Mouse (Mus musculus): Measurements from ENCODE around the gene Enkur.
"Not testable (repeated sequence)": the region's sequence is repeated elsewhere in the genome, so short reads cannot be mapped to it uniquely, and the experiment has no call there.

Gene Enkur

GRCm38 (mm10) chr2:21204912-21205830, at the start of gene Enkur, which contains the start of gene Thnsl1:
Gene Enkur, minus strand, starts transcription at chr2:21205365.
Gene Thnsl1, plus strand, starts transcription at chr2:21205724.
- peak; percentile 97 to 99 for DNase-seq (ENCODE audit: low spot score in 2 of 2)

DNA sequence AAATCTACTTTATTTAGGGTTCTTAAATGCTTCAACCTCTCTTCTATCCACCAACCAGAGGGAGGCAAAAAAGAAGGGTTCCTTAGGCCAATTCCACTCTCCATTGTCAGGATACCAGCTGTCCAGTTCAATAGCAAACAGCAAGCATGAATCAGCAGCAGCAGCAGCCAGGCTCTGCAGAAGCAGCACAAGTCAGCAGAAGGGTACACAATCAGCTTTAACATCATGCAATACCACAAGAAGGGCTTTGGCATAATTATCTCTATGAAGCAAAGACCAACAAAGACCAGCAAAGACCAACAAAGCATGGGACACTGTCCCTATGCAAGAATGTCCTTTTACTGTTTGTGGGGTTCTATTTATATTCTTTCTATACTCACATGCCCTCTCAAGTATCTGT, 49.1 kb upstream of the Enkur start:
- DNase-seq (ENCODE audit: low spot score in 2 of 2): no peak

DNA sequence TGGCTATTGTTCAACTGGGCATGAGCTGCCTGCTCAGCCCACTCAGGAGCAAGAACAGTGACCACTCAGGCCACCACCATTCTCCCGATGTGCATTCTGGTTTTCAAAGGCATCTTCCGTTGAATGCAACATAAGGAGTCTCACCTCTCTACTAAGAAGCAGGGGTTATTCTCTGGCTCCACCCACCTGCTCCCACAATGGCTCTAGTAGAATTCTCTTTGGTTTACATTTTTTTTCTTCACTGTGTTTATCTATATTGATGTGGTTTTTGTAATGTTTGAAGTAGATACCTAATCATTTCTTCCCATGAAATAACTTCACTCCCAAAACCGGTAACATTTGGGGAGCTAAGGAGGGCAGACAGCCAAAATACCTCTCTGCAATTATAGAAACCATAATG, 48.5 kb upstream of the Enkur start:
- DNase-seq (ENCODE audit: low spot score in 2 of 2): no peak

- DNase-seq (ENCODE audit: low spot score in 2 of 2): no peak
These were observed 40.4 kb upstream of the Enkur start for GRCm38 (mm10) chr2:21245477-21246102.

DNA sequence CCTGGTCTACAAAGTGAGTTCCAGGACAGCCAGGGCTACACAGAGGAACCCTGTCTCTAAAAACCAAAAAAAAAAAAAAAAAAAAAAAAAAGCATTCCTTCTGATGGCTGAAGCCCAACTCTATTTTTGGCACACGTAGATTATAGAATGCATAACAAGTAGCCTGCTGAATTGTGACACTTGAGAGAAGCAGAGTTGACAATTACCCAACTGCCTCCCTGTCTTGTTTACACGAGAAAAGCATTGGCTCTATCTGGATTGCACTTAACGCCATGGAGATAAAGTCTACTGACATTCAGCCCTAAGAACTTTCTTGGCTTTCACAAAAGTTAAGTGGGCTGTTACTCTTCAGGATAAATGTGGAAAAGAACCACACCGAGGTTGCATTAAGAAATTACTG, 39.8 kb upstream of the Enkur start:
- DNase-seq (ENCODE audit: low spot score in 2 of 2): no peak

GRCm38 (mm10) chr2:21244104-21244503, 38.9 kb upstream of the Enkur start:
- not testable (repeated sequence) for DNase-seq (ENCODE audit: low spot score in 2 of 2)

- no peak for DNase-seq (ENCODE audit: low spot score in 2 of 2)
These were observed 31.7 kb upstream of the Enkur start for GRCm38 (mm10) chr2:21236846-21237245.

GRCm38 (mm10) chr2:21235844-21236386, 30.8 kb upstream of the Enkur start:
- no peak for DNase-seq (ENCODE audit: low spot score in 2 of 2)

- DNase-seq (ENCODE audit: low spot score in 2 of 2): peak in 1 of 2 experiments; percentile 21
These were observed 29.9 kb upstream of the Enkur start for GRCm38 (mm10) chr2:21234871-21235648.

- DNase-seq (ENCODE audit: low spot score in 2 of 2): no peak
These were observed 26.0 kb upstream of the Enkur start for GRCm38 (mm10) chr2:21231147-21231546.

DNA sequence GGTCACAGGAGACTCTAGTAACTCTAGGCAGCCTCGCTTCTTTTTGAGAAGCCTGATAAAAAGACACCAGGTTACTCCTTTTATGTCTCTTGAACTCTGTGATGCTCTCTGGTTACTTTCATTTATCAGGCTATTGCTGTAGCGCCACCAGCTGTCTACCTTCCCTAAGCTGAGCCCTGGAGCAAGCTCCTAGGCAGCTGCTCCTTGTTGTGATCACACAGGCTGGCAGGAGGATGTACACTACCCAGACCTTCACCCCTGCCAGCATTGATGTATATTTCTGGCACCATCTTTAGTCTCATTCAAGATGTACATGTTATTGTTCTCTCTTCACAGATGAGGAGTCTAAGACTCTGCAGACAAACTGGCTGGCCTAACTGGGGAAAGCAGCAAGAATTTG, 25.1 kb upstream of the Enkur start:
- no peak for DNase-seq (ENCODE audit: low spot score in 2 of 2)

DNA sequence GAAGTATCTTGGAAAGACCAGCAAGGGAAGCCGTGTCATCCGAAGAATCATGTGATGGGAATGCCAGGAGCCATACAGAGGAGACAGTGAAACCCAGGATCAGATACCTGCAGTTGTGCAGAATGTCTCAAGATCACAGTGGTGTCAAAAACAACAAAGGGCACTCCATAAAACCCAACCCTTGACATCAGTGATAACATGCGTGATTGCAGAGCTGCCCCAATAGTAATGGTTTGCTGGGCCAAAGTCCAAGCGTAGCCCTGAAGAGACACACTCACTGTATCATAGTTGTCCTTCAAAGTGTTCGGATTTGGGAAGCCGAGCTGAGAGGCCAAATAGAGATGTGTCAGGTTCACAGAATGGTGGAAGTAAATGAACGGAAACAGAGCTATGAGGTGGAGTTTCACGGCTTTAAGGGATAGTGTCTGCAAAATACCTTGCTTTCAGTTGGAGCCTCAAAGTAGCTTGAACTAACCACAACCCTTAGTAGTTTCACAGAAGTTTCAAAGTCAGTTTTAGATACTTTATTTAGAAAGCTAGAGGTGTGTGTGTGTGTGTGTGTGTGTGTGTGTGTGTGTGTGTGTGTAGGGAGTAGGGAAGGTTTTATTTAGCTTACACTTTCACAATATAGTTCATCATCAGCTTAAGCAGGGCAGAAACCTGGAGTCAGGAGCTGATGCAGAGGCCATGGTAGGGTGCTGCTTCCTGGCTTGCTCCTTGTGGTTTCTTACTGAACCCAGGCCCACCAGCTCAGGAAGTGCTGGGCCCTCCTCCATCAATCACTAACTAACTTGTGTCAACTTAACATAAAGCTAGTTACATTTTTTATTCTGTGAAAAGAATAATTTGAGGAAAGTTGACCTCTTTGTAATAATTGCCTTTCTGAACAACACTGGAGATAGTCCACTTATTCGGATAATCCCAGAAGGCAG, 17.6 kb upstream of the Enkur start:
- DNase-seq (ENCODE audit: low spot score in 2 of 2): no peak

DNA sequence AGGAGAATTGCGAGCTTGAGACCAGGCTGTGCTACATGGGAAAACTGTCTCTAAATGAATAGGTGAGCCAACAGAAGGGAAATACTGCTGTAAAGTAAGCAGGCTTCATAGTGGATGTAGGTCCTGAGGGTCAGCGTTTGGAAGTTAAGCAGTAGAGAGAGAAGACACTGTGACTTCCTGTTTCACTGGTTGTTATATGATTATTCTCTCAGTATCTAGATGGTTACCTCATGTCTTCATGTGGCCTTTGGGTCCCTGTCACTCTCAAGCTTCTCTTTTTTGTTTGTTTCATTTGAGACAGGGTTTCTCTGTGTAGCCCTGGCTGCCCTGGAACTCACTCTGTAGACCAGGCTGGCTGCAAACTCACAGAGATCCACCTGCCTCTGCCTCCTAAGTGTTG, 10.1 kb upstream of the Enkur start:
- no peak for DNase-seq (ENCODE audit: low spot score in 2 of 2)

DNA sequence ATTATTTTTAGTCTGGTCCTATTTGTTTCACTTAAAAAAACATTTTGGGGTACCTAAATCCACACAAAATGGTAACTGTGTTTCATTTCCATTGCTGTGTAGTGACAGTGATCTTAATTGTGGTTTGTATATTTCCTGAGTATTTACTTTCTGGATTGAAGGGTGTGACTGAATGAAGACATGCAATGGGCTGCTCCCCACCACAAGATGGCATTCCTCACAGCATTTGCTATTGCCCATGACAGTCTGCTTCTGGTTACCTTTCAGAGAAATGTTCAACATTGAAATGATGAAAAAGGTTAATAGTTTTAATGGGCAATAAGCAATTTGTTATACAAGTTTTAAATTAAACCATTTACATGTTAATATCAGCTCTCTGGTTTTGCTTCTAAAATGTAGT, 9.2 kb upstream of the Enkur start:
- DNase-seq (ENCODE audit: low spot score in 2 of 2): no peak

DNA sequence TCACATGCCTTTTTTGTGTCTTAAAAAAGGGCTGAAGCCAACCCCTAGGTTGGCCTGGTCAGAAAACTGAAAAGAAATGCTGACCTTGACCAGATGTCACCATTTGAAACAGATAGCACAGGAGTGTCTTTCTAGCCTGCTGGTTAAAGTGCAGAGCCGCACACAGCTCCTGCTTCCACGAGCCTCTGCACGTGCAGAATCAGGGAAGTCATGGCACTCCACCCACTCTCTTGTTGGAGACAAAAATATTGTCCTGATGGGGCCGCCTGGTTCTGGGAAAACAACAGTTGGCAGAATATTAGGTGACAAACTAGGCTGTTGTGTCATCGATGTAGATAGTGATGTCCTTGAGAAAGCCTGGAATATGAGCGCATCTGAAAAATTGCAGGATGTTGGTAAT, 6.2 kb upstream of the Enkur start:
- no peak for DNase-seq (ENCODE audit: low spot score in 2 of 2)

DNA sequence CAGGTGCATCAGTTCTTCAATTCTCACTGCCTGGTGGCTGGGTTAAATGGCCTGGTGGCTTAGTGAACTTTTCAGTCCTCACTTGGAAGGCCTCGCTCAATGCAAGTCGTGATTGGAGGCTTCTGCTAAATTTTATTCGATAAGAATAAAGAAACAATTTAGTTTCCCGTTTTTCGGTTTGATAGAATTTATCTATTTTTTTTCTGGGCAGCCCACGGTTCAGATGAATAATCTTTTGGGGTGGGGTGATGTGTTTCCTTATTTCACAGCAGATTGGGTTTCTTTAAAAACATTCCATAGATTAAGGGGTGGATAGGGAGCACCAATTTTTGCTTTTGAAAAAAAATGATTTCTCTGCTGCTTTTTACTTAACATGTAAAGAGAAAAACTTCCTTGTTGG, 1.1 kb upstream of the Enkur start:
- DNase-seq (ENCODE audit: low spot score in 2 of 2): no peak

- no peak for DNase-seq (ENCODE audit: low spot score in 2 of 2)
These were observed 630 bp upstream of the Enkur start for GRCm38 (mm10) chr2:21205831-21206159.

- DNase-seq (ENCODE audit: low spot score in 2 of 2): no peak
These were observed 2.4 kb downstream of the Enkur start for GRCm38 (mm10) chr2:21202754-21203153.

DNA sequence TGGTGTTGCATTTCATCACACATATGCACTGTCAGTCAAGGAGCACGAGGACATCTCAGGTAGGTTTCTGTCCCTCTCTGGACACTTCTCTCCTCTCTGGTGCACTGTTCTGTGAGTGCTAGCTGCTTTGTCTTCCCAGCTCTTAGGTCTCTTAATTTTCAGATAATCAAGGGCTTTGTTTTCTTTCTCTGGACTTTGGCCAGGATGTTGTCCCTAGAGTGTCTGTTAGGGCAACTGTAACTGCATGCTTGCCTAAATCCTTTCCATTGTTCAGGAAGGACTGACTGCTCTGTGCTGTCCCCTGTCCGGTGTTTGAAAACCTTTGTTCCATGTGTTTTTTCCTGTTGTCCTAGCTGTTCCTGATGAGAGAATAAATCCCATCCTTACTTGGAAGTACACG, 6.1 kb downstream of the Enkur start:
- DNase-seq (ENCODE audit: low spot score in 2 of 2): no peak

GRCm38 (mm10) chr2:21195233-21195632, 9.9 kb downstream of the Enkur start:
- no peak for DNase-seq (ENCODE audit: low spot score in 2 of 2)

DNA sequence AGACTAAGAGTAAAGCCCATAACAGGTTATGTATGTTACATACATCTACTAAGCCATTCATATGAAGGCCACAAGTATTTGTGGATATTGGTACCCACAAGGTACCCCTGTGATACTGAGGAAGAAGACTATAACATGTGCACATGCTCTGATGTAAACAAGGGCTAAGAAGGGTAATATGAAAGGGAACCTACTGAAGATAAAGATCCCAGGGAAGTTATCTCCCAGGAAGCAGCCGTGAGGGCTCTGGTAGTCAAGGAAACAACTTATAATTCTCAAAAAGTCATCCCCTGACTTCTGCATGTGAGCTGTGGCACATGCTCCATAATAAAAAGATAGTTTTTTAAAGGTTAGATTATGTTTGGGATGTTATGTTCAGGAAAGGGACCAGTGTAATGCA, 13.9 kb downstream of the Enkur start:
- no peak for DNase-seq (ENCODE audit: low spot score in 2 of 2)
